In genomic region chr11:118906824-118907470, GRCm38 (mm10) we compare ENCODE assay signal across 9 mouse cellular contexts. TPM values are rescaled to one million over a fixed set of nuclear protein-coding genes. Genes with fewer than 3 reads are reported as not detected.
A peak's percentile ranks its signal among the peaks of the same experiment; 100 is the strongest.
DNase-seq lines count a peak whose midpoint lies in the region; ATAC-seq and TF ChIP-seq lines count a peak whose summit lies in the region.
"Had no signal": no experiment of that assay in that cellular context is flagged by ENCODE, and none has a peak within 500 bp of the region (broad histone marks: within the 10 kb centered on the region; RNA-seq: fewer than 3 reads in every experiment).

No protein-coding gene starts in this region.

- peak overlapping the region; percentile 71 for H3K4me3 ChIP-seq in neural tube, embryonic 11.5 days (ENCODE audit: low read depth, low read length)
- H3K4me3 ChIP-seq in forebrain, embryonic 13.5 days, result peak overlapping the region; percentile 77
- H3K4me3 ChIP-seq in limb, embryonic 10.5 days, result peak overlapping the region; percentile 69
- H3K4me3 ChIP-seq in lung, postnatal 0 days (ENCODE audit: low read depth, low read length), result no peak overlapping the region
- no peak overlapping the region for H3K4me3 ChIP-seq in heart, embryonic 11.5 days (ENCODE audit: low read depth, low read length)

- peaks cover 43% of the 10 kb centered on the region for H3K27me3 ChIP-seq in neural tube, embryonic 11.5 days (ENCODE audit: control insufficient read depth, insufficient read depth, low read length)
- H3K27me3 ChIP-seq in forebrain, embryonic 13.5 days, result peaks cover 45% of the 10 kb centered on the region
- H3K27me3 ChIP-seq in limb, embryonic 10.5 days (ENCODE audit: low read depth, poor library complexity, severe bottlenecking), result peaks cover 83% of the 10 kb centered on the region
- H3K27me3 ChIP-seq in lung, postnatal 0 days (replicated peaks; ENCODE audit: insufficient read depth, low read length), result peaks cover 53% of the 10 kb centered on the region
- H3K27me3 ChIP-seq in heart, embryonic 11.5 days (ENCODE audit: control insufficient read depth, insufficient read depth, low read length), result peaks cover 68% of the 10 kb centered on the region

- H3K27ac ChIP-seq in neural tube, embryonic 11.5 days (ENCODE audit: low read depth, low read length), result peak overlapping the region; percentile 93; the same call in 1 of the 2 replicates
- H3K27ac ChIP-seq in forebrain, embryonic 13.5 days, result peak overlapping the region; percentile 93
- H3K27ac ChIP-seq in limb, embryonic 10.5 days, result peak overlapping the region; percentile 56
- H3K27ac ChIP-seq in lung, postnatal 0 days (ENCODE audit: low read length), result no peak overlapping the region
- H3K27ac ChIP-seq in heart, embryonic 11.5 days (ENCODE audit: low read depth, low read length), result no peak overlapping the region

- no peak for DNase-seq in neural tube, embryonic 11.5 days (ENCODE audit: low spot score)
- DNase-seq in neural tube, embryonic 10.5 days (ENCODE audit: extremely low spot score, low spot score), result no peak
- no peak for DNase-seq in limb, embryonic 10.5 days (ENCODE audit: low spot score)
- peak; percentile 67 for DNase-seq in right cerebral cortex, postnatal 14 days
- no peak for DNase-seq in lung, postnatal 0 days (ENCODE audit: low spot score)
- no peak for DNase-seq in kidney, adult 18-20 months
- DNase-seq: adrenal gland, adult 2 months had no signal

- no peak for ATAC-seq in neural tube, embryonic 11.5 days (ENCODE audit: insufficient read depth, low FRiP score, low TSS enrichment)
- no peak for ATAC-seq in forebrain, embryonic 13.5 days
- ATAC-seq in lung, postnatal 0 days, result no peak
- no peak for ATAC-seq in heart, embryonic 11.5 days (replicated peaks; ENCODE audit: insufficient number of reproducible peaks, low FRiP score, low TSS enrichment)

- peak overlapping the region; percentile 16 for H3K9ac ChIP-seq in neural tube, embryonic 11.5 days (ENCODE audit: low read length)
- H3K9ac ChIP-seq in forebrain, embryonic 13.5 days, result peak overlapping the region; percentile 93
- H3K9ac ChIP-seq in lung, postnatal 0 days (replicated peaks; ENCODE audit: low read depth), result no peak overlapping the region
- no peak overlapping the region for H3K9ac ChIP-seq in heart, embryonic 11.5 days (ENCODE audit: low read depth, low read length)

- TF ChIP-seq CTCF in lung, postnatal 0 days (IDR thresholded peaks at IDR 0.05), result no peak

- no peaks in the 10 kb centered on the region for H3K9me3 ChIP-seq in neural tube, embryonic 11.5 days (ENCODE audit: control insufficient read depth, low read length)
- H3K9me3 ChIP-seq in forebrain, embryonic 13.5 days (replicated peaks), result no peaks in the 10 kb centered on the region
- H3K9me3 ChIP-seq in limb, embryonic 10.5 days (replicated peaks), result no peaks in the 10 kb centered on the region
- no peaks in the 10 kb centered on the region for H3K9me3 ChIP-seq in lung, postnatal 0 days (ENCODE audit: low read length)
- no peaks in the 10 kb centered on the region for H3K9me3 ChIP-seq in heart, embryonic 11.5 days (replicated peaks; ENCODE audit: control insufficient read depth, low read length)

- no peaks in the 10 kb centered on the region for H3K36me3 ChIP-seq in neural tube, embryonic 11.5 days (ENCODE audit: control insufficient read depth, insufficient read depth, low read length)
- H3K36me3 ChIP-seq in forebrain, embryonic 13.5 days (ENCODE audit: poor library complexity, severe bottlenecking), result no peaks in the 10 kb centered on the region
- no peaks in the 10 kb centered on the region for H3K36me3 ChIP-seq in limb, embryonic 10.5 days
- no peaks in the 10 kb centered on the region for H3K36me3 ChIP-seq in lung, postnatal 0 days (ENCODE audit: insufficient read depth, low read length)
- no peaks in the 10 kb centered on the region for H3K36me3 ChIP-seq in heart, embryonic 11.5 days (ENCODE audit: control insufficient read depth, insufficient read depth, low read length)

- no peak for TF ChIP-seq EP300 in lung, postnatal 0 days (IDR thresholded peaks at IDR 0.05)

- peaks cover 15% of the 10 kb centered on the region for H3K4me1 ChIP-seq in neural tube, embryonic 11.5 days (ENCODE audit: control insufficient read depth, insufficient read depth, low read length)
- H3K4me1 ChIP-seq in forebrain, embryonic 13.5 days, result peaks cover 58% of the 10 kb centered on the region
- H3K4me1 ChIP-seq in limb, embryonic 10.5 days, result peaks cover 61% of the 10 kb centered on the region
- H3K4me1 ChIP-seq in lung, postnatal 0 days (ENCODE audit: insufficient read depth, low read depth, low read length), result no peaks in the 10 kb centered on the region
- H3K4me1 ChIP-seq in heart, embryonic 11.5 days (ENCODE audit: control insufficient read depth, insufficient read depth, low read length), result peaks cover 18% of the 10 kb centered on the region

- H3K4me2 ChIP-seq in neural tube, embryonic 11.5 days (ENCODE audit: low read depth), result peak overlapping the region; percentile 85
- peak overlapping the region; percentile 93 for H3K4me2 ChIP-seq in forebrain, embryonic 13.5 days
- H3K4me2 ChIP-seq in lung, postnatal 0 days (replicated peaks; ENCODE audit: low read depth, low read length), result no peak overlapping the region
- H3K4me2 ChIP-seq in heart, embryonic 11.5 days, result no peak overlapping the region

- 6% methylated on average over 23 of the region's 23 CpGs for WGBS in neural tube, embryonic 11.5 days
- WGBS in forebrain, embryonic 13.5 days, result 6% methylated on average over 22 of the region's 23 CpGs
- 7% methylated on average over 23 of the region's 23 CpGs for WGBS in limb, embryonic 10.5 days
- 13% methylated on average over 16 of the region's 23 CpGs for WGBS in lung, postnatal 0 days
- WGBS in heart, embryonic 11.5 days (ENCODE audit: insufficient replicate concordance), result 7% methylated on average over 22 of the region's 23 CpGs

RNA-seq across cellular contexts. Expression of gene Rbfox3, which starts 4.5 kb away (rescaled TPM):
- 16.1 and 16.2 TPM in 2 replicates for polyA plus RNA-seq in neural tube, embryonic 11.5 days (2014; fragmentation: Nextera tagmentation; extraction: Ambion mirVana)
- polyA plus RNA-seq in forebrain, embryonic 13.5 days (2015; fragmentation: Nextera tagmentation; extraction: Ambion mirVana), result 32.0 and 34.0 TPM in 2 replicates
- 1.4 and 1.7 TPM in 2 replicates for polyA plus RNA-seq in limb, embryonic 10.5 days (2016; fragmentation: Nextera tagmentation; extraction: Ambion mirVana)
- 0.97 and 1.1 TPM in 2 replicates for polyA plus RNA-seq in lung, postnatal 0 days (2015; fragmentation: Nextera tagmentation; extraction: Ambion mirVana)
- polyA plus RNA-seq in heart, embryonic 11.5 days (2014; fragmentation: Nextera tagmentation; extraction: Ambion mirVana), result 0.69 and 1.4 TPM in 2 replicates

Comparison
In these comparisons a context has a peak if more than half of its experiments do, and no peak if none do; other contexts are left out.
1. H3K27ac ChIP-seq: peak in neural tube, embryonic 11.5 days (single experiment), forebrain, embryonic 13.5 days (single experiment) and limb, embryonic 10.5 days (single experiment); none in lung, postnatal 0 days (single experiment) and heart, embryonic 11.5 days (single experiment).
2. H3K4me2 ChIP-seq: peak in neural tube, embryonic 11.5 days (single experiment) and forebrain, embryonic 13.5 days (single experiment); none in lung, postnatal 0 days (single experiment) and heart, embryonic 11.5 days (single experiment).
3. H3K4me3 ChIP-seq: peak in neural tube, embryonic 11.5 days (single experiment), forebrain, embryonic 13.5 days (single experiment) and limb, embryonic 10.5 days (single experiment); none in lung, postnatal 0 days (single experiment) and heart, embryonic 11.5 days (single experiment).
4. H3K9ac ChIP-seq: peak in neural tube, embryonic 11.5 days (single experiment) and forebrain, embryonic 13.5 days (single experiment); none in lung, postnatal 0 days (single experiment) and heart, embryonic 11.5 days (single experiment).